Mouse (Mus musculus) olfactory bulb, adult 2 months (tissue): ENCODE results near the gene Vmn2r105. TPM values are rescaled to one million over a fixed set of nuclear protein-coding genes. Genes with fewer than 3 reads are reported as not detected.

ENCODE experiments used
- H3K27ac ChIP-seq: fragments of 200-500 bp; 2 replicates; pipeline ENCODE4 v1.5.1; 2012; ENCODE audit warnings: low read depth, low read length; ENCODE audit not compliant: insufficient read depth
- H3K4me1 ChIP-seq: fragments of 200-500 bp; 2 replicates; pipeline ENCODE4 v1.6.1; 2012; ENCODE audit warnings: low read length; ENCODE audit not compliant: control insufficient read depth, insufficient read depth
- H3K4me3 ChIP-seq: fragments of 200-500 bp; 2 replicates; pipeline ENCODE4 v1.5.1; 2012; ENCODE audit warnings: mild to moderate bottlenecking, low read depth, low read length, moderate library complexity; ENCODE audit not compliant: insufficient read depth
- CTCF ChIP-seq: fragments of 200-500 bp; IDR thresholded peaks from 2 replicates; pipeline ENCODE4 v1.5.1; 2012; ENCODE audit warnings: low read depth, mild to moderate bottlenecking, low read length, moderate library complexity; ENCODE audit not compliant: insufficient read depth
- POLR2A ChIP-seq: fragments of 200-500 bp; IDR thresholded peaks from 2 replicates; pipeline ENCODE4 v1.6.1; 2012; ENCODE audit warnings: mild to moderate bottlenecking, low read depth, low read length, moderate library complexity; ENCODE audit not compliant: insufficient read depth
- WGBS: fragments of 180-500 bp; shearing (Covaris S2); methylation state at CpG from one replicate; pipeline ENCODE4 v1.1.7; 2018; 5-methylcytosine and 5-hydroxymethylcytosine counted together
- polyA plus RNA-seq: library from polyadenylated mRNA; stranded (reverse); fragments of >200 nt; gene quantifications from 2 replicates; pipeline ENCODE4 v1.2.4, GENCODE M21; 2012; ENCODE audit warnings: low replicate concordance; ENCODE audit not compliant: missing spikeins, insufficient read depth, insufficient read length

Gene Vmn2r105
- polyA plus RNA-seq = not detected in 2 replicates

DNA sequence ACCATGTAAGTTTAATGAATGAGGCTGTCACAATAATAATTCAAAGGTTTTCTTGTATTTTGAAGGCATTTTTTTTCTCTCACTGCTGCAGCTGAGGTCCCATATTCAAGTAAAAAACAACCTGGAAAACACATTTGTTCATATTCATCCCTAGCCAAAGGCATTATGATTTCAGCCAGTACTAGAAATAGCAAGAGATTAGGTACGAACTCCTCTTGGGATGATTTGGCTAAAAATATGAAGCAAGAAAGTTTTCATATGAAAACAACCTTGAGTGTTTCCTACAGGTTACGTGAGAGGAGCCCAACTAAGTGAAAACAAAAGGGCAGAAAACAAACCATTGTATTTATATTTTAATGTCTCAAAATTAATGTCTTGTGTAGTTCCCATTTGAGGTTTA lies at the start of gene Vmn2r105:
TSS of gene Vmn2r105 (minus strand) at position 101 of the 400 bp plus-strand sequence.
- TF ChIP-seq POLR2A (no peak), CTCF (no peak)
- Histone ChIP-seq H3K4me1 (no peaks in the 10 kb centered on the region), H3K4me3 (no peak within 1 kb of the TSS), H3K27ac (no peak within 1 kb of the TSS)
- WGBS = 58% methylated on average over 2 of the region's 2 CpGs

DNA sequence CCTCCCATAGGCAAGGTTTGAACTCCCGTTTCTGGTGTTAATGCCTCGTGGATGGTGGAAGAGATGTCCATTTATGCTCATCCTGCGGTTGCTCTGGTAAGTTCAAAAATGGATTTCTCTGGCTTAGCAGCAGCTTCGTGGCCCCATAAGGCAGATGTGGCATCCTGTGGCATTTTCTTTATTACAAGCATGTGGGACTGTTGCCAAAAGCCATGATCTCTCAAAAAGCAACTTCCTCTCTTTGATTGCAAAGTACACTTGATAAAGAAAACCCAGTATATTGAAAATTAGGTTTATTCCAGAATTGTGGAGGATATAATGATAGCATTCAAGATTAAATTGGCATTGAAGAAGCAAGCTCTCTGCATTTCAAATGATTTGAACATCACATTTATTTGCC lies 20.7 kb upstream of the Vmn2r105 start:
- Histone ChIP-seq H3K4me3 (no peak overlapping the region), H3K4me1 (no peaks in the 10 kb centered on the region), H3K27ac (no peak overlapping the region)
- WGBS = 64% methylated on average over 4 of the region's 4 CpGs
- TF ChIP-seq CTCF (no peak), POLR2A (no peak)

DNA sequence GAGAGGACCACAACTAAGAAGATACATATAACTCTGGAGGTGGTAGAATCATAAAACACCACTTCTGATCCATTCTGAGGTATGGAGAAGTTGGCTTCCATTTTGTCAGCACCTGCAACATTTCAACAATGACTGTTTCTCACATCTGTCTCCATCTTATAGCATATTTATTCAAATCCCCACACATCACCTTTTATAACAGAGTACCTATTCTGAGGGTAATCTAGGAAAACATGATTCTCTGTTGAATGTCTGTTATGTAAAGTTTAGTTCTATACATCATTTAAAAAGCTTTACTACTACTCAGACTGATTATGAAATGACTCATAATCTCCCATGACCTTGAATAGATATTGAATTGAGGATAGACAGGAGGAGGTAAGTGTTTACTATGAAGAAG lies 51.9 kb downstream of the Vmn2r105 start, which contains the start of gene Fpr-rs6:
TSS of gene Fpr-rs6 (minus strand) at position 101 of the 400 bp plus-strand sequence.
- TF ChIP-seq POLR2A (no peak), CTCF (no peak)
- Histone ChIP-seq H3K4me1 (no peaks in the 10 kb centered on the region), H3K4me3 (no peak within 1 kb of the TSS), H3K27ac (no peak within 1 kb of the TSS)

Other genes with a start within 250 kb of the Vmn2r105 start
- gene Vmn2r104, start 186.7 kb downstream of the Vmn2r105 start, polyA plus RNA-seq = not detected in 2 replicates
- not detected in 2 replicates for gene Fpr-rs7, start 120.8 kb downstream of the Vmn2r105 start, polyA plus RNA-seq
- not detected in 2 replicates for gene Fpr-rs6, start 52.0 kb downstream of the Vmn2r105 start, polyA plus RNA-seq
- gene Vmn2r106, start 50.5 kb upstream of the Vmn2r105 start, polyA plus RNA-seq = not detected in 2 replicates
- gene Vmn2r107, start 110.2 kb upstream of the Vmn2r105 start, polyA plus RNA-seq = not detected in 2 replicates
- not detected in 2 replicates for gene Vmn1r224, start 179.1 kb upstream of the Vmn2r105 start, polyA plus RNA-seq
- gene Vmn2r108, start 246.3 kb upstream of the Vmn2r105 start, polyA plus RNA-seq = not detected in 2 replicates